Comparison of ENCODE assay signal across 9 mouse cellular contexts in genomic region chr15:94254091-94254860, GRCm38 (mm10).
A peak's percentile ranks its signal among the peaks of the same experiment; 100 is the strongest.
DNase-seq lines count a peak whose midpoint lies in the region; TF ChIP-seq lines count a peak whose summit lies in the region.
"Had no signal": no experiment of that assay in that cellular context is flagged by ENCODE, and none has a peak within 500 bp of the region (broad histone marks: within the 10 kb centered on the region; RNA-seq: fewer than 3 reads in every experiment).

No protein-coding gene starts in this region.

- no peaks in the 10 kb centered on the region for H3K36me3 ChIP-seq in kidney, adult 2 months (ENCODE audit: control insufficient read depth, insufficient read depth, low read length)
- no peaks in the 10 kb centered on the region for H3K36me3 ChIP-seq in embryonic facial prominence, embryonic 10.5 days (replicated peaks)
- H3K36me3 ChIP-seq: G1E had no signal

- H3K27me3 ChIP-seq in kidney, adult 2 months (replicated peaks; ENCODE audit: control insufficient read depth, insufficient read depth, low read length), result no peaks in the 10 kb centered on the region
- no peaks in the 10 kb centered on the region for H3K27me3 ChIP-seq in embryonic facial prominence, embryonic 10.5 days (replicated peaks; ENCODE audit: low read depth, poor library complexity, severe bottlenecking)

- WGBS in kidney, adult 2 months, result 73% methylated on average over 14 of the region's 14 CpGs
- 86% methylated on average over 14 of the region's 14 CpGs for WGBS in embryonic facial prominence, embryonic 10.5 days

- no peaks in the 10 kb centered on the region for H3K4me1 ChIP-seq in kidney, adult 2 months (ENCODE audit: control insufficient read depth, insufficient read depth, low read length)
- 0 out of 2 replicates have a peak, but pooled peaks cover 4% of the 10 kb centered on the region for H3K4me1 ChIP-seq in embryonic facial prominence, embryonic 10.5 days

- no peak overlapping the region for H3K4me3 ChIP-seq in kidney, adult 2 months (ENCODE audit: insufficient read depth, low read depth, low read length)
- no peak overlapping the region for H3K4me3 ChIP-seq in embryonic facial prominence, embryonic 10.5 days

- TF ChIP-seq CTCF in kidney, adult 2 months (conservative IDR thresholded peaks at IDR 0.05; ENCODE audit: insufficient read depth, insufficient read length, low read depth, low read length), result no peak

- intact Hi-C loops in heart, postnatal 25 days (cut with DNase I), result no loop called here

- H3K27ac ChIP-seq in kidney, adult 2 months (ENCODE audit: insufficient read depth, low read depth, low read length), result no peak overlapping the region
- no peak overlapping the region for H3K27ac ChIP-seq in embryonic facial prominence, embryonic 10.5 days (replicated peaks)

- no peaks in the 10 kb centered on the region for H3K9me3 ChIP-seq in embryonic facial prominence, embryonic 10.5 days

- peak; percentile 55 for DNase-seq in heart, postnatal 4 days
- no peak for DNase-seq in heart, postnatal 25 days (ENCODE audit: low spot score)
- DNase-seq in thymus, postnatal 4 days, result peak; percentile 48
- no peak for DNase-seq in thymus, postnatal 36 days
- DNase-seq in layer of hippocampus, postnatal 14 days (ENCODE audit: low spot score in 2 of 2), result peak; percentile 76 to 90
- no peak for DNase-seq in ovary, adult 18-20 months (ENCODE audit: low spot score)
- no peak for DNase-seq in kidney, adult 2 months
- no peak for DNase-seq in embryonic facial prominence, embryonic 10.5 days (ENCODE audit: low spot score)

- TF ChIP-seq POLR2A in kidney, adult 2 months (IDR thresholded peaks at IDR 0.05; ENCODE audit: low read depth, low read length), result no peak

Comparison
In these comparisons a context has a peak if more than half of its experiments do, and no peak if none do; other contexts are left out.
1. DNase-seq: peak in heart, postnatal 4 days (single experiment), thymus, postnatal 4 days (single experiment) and layer of hippocampus, postnatal 14 days (2 of 2); none in heart, postnatal 25 days (single experiment), thymus, postnatal 36 days (0 of 2), ovary, adult 18-20 months (single experiment), kidney, adult 2 months (single experiment) and embryonic facial prominence, embryonic 10.5 days (single experiment).